Mouse (Mus musculus) small intestine, adult 2 months (tissue): ENCODE measurements around the gene Olfr888.

ENCODE experiments used
- CTCF ChIP-seq: fragments of 200-500 bp; IDR thresholded peaks from 2 replicates; pipeline ENCODE4 v1.5.1; 2012; ENCODE audit warnings: low read depth, mild to moderate bottlenecking, control low read depth, inconsistent platforms, low read length, moderate library complexity, mixed read lengths; ENCODE audit not compliant: insufficient replicate concordance, insufficient read length; ENCODE audit errors: extremely low read depth
- POLR2A ChIP-seq: fragments of 200-500 bp; IDR thresholded peaks from 2 replicates; pipeline ENCODE4 v1.6.1; 2012; ENCODE audit warnings: low read depth, mild to moderate bottlenecking, control low read depth, inconsistent platforms, low read length, moderate library complexity

GRCm38 (mm10) chr9:38107828-38108227 lies at the start of gene Olfr888:
- TF ChIP-seq CTCF (no peak), POLR2A (no peak)
